Mouse (Mus musculus): Measurements from ENCODE around the gene Ccdc50. TPM values are rescaled to one million over a fixed set of nuclear protein-coding genes. Genes with fewer than 3 reads are reported as not detected.

The Ccdc50 gene
- polyA plus RNA-seq, 1 experiment from 2014 or later: 48.4 TPM

DNA sequence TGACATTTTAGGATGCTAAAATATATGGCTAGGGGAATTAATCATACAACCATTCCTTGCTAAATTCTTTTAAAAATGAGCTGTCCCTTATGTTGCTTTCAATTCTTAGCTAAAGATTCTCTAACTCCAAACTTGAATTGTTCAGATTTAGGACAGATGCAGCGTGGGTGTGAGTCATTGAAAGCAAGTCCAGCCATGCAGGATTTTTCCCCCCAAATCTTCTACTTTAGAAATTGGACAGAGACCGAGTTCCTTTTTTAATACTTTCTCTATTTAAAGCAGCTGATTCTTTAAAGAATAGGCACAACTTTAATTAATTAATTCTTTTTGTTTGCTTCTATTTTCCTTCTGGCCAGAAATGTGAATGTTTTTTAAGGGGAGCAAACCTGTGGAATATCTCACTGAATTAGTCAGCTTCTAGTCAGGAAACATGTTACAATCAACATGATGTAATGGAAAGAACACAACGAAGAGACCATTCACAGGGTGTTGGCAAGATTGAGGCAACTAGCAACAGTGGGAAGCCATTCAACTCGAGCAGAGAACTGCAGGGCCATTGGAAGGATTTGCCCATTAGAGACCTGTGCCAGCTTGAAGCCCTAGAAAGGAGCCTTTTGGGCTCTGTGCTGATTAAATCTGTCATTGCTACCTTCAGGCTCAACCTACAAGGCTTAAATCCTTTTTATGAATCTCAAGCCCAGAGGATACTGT lies 3.6 kb upstream of the Ccdc50 start:
- Histone ChIP-seq H3K9me3 (no peaks in the 10 kb centered on the region), H3K4me3 (no peak overlapping the region), H3K9ac (no peak overlapping the region), H3K27me3 (replicated peaks) (no peaks in the 10 kb centered on the region), H3K4me1 (peaks cover 10% of the 10 kb centered on the region), H3K4me2 (no peak overlapping the region), H3K36me3 (replicated peaks) (no peaks in the 10 kb centered on the region), H3K27ac (no peak overlapping the region)
- WGBS: 60% methylated on average over 4 of the region's 4 CpGs
- ATAC-seq (replicated peaks): no peak

- no peak for ATAC-seq (replicated peaks)
These were observed 3.0 kb upstream of the Ccdc50 start for GRCm38 (mm10) chr16:27385649-27386048.

GRCm38 (mm10) chr16:27386850-27387407 lies 1.7 kb upstream of the Ccdc50 start:
- no peaks in the 10 kb centered on the region for H3K9me3 ChIP-seq
- no peak for ATAC-seq (replicated peaks)
- no peaks in the 10 kb centered on the region for H3K27me3 ChIP-seq (replicated peaks)
- no peak overlapping the region for H3K4me3 ChIP-seq
- WGBS: 83% methylated on average over 4 of the region's 4 CpGs
- H3K4me2 ChIP-seq: no peak overlapping the region
- no peak overlapping the region for H3K27ac ChIP-seq
- peaks cover 27% of the 10 kb centered on the region for H3K4me1 ChIP-seq
- H3K9ac ChIP-seq: no peak overlapping the region
- no peaks in the 10 kb centered on the region for H3K36me3 ChIP-seq (replicated peaks)

More at GRCm38 (mm10) chr16:27385649-27386048, 3.0 kb upstream of the Ccdc50 start:
- WGBS: 84% methylated on average over 1 of the region's 1 CpGs
- Histone ChIP-seq H3K27ac (no peak overlapping the region), H3K9ac (no peak overlapping the region), H3K4me3 (no peak overlapping the region), H3K9me3 (no peaks in the 10 kb centered on the region), H3K4me2 (no peak overlapping the region), H3K36me3 (replicated peaks) (no peaks in the 10 kb centered on the region), H3K4me1 (peaks cover 16% of the 10 kb centered on the region), H3K27me3 (replicated peaks) (no peaks in the 10 kb centered on the region)

- ATAC-seq (replicated peaks): peak; percentile 6; the same call in 1 of the 2 replicates
- peak overlapping the region; percentile 90 for H3K9ac ChIP-seq
- 40% methylated on average over 12 of the region's 12 CpGs for WGBS
- peak overlapping the region; percentile 76 for H3K4me2 ChIP-seq
- H3K4me1 ChIP-seq: peaks cover 33% of the 10 kb centered on the region
- peak overlapping the region; percentile 81 for H3K4me3 ChIP-seq
- H3K36me3 ChIP-seq (replicated peaks): no peaks in the 10 kb centered on the region
- H3K9me3 ChIP-seq: no peaks in the 10 kb centered on the region
- no peaks in the 10 kb centered on the region for H3K27me3 ChIP-seq (replicated peaks)
- peak overlapping the region; percentile 96 for H3K27ac ChIP-seq
These were observed 746 bp upstream of the Ccdc50 start for GRCm38 (mm10) chr16:27387634-27388611.

- Histone ChIP-seq H3K27ac (peak overlapping the region; percentile 96), H3K4me1 (peaks cover 33% of the 10 kb centered on the region), H3K36me3 (replicated peaks) (no peaks in the 10 kb centered on the region), H3K4me2 (peak overlapping the region; percentile 76), H3K4me3 (peak overlapping the region; percentile 81), H3K9ac (peak overlapping the region; percentile 90), H3K27me3 (replicated peaks) (no peaks in the 10 kb centered on the region), H3K9me3 (no peaks in the 10 kb centered on the region)
- peak; percentile 40 for ATAC-seq (replicated peaks)
- 21% methylated on average over 7 of the region's 7 CpGs for WGBS
These were observed 1.0 kb downstream of the Ccdc50 start for GRCm38 (mm10) chr16:27389534-27390282.

GRCm38 (mm10) chr16:27390306-27390705 lies 1.6 kb downstream of the Ccdc50 start:
- Histone ChIP-seq H3K9ac (no peak overlapping the region), H3K4me3 (peak overlapping the region; percentile 81), H3K9me3 (no peaks in the 10 kb centered on the region), H3K27ac (no peak overlapping the region), H3K4me1 (peaks cover 33% of the 10 kb centered on the region), H3K36me3 (replicated peaks) (no peaks in the 10 kb centered on the region), H3K4me2 (peak overlapping the region; percentile 76), H3K27me3 (replicated peaks) (no peaks in the 10 kb centered on the region)
- WGBS: 89% methylated on average over 4 of the region's 4 CpGs
- ATAC-seq (replicated peaks): no peak

GRCm38 (mm10) chr16:27391845-27392244 lies 3.2 kb downstream of the Ccdc50 start:
- Histone ChIP-seq H3K27ac (no peak overlapping the region), H3K4me1 (peaks cover 33% of the 10 kb centered on the region), H3K27me3 (replicated peaks) (no peaks in the 10 kb centered on the region), H3K9ac (no peak overlapping the region), H3K4me2 (no peak overlapping the region; the same call in 1 of the 2 replicates), H3K36me3 (replicated peaks) (0 out of 2 replicates have a peak, but pooled peaks cover 3% of the 10 kb centered on the region), H3K9me3 (no peaks in the 10 kb centered on the region), H3K4me3 (no peak overlapping the region)
- 90% methylated on average over 2 of the region's 2 CpGs for WGBS
- ATAC-seq (replicated peaks): no peak

- H3K9me3 ChIP-seq: no peaks in the 10 kb centered on the region
- no peak overlapping the region for H3K9ac ChIP-seq
- 96% methylated on average over 4 of the region's 4 CpGs for whole genome bisulfite sequencing
- no peak overlapping the region for H3K4me3 ChIP-seq
- peaks cover 19% of the 10 kb centered on the region for H3K4me1 ChIP-seq
- no peak overlapping the region for H3K4me2 ChIP-seq
- H3K36me3 ChIP-seq (replicated peaks): 0 out of 2 replicates have a peak, but pooled peaks cover 3% of the 10 kb centered on the region
- no peaks in the 10 kb centered on the region for H3K27me3 ChIP-seq (replicated peaks)
- ATAC-seq (replicated peaks): no peak
- no peak overlapping the region for H3K27ac ChIP-seq
These were observed 6.8 kb downstream of the Ccdc50 start for GRCm38 (mm10) chr16:27395251-27396037.

DNA sequence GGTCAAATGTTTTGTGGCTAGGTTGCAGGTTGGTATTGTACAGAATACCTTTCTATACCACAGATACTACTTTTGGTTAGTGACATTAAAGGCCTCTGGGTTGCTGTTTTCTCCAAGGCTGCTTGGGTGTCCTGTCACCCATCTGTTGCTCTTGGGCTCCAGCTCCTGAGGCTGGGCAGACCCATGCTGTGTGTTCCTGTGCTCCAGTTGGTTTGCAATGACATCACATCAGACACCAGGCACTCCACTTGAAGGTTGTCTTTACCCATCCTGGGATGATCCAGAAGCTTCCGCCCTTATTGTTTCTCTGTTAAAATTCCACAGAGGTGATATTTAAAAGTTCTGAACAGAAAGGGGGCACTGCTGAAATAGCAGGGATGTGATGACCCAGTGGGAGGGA lies 8.3 kb downstream of the Ccdc50 start:
- ATAC-seq (replicated peaks): no peak
- Histone ChIP-seq H3K36me3 (replicated peaks) (0 out of 2 replicates have a peak, but pooled peaks cover 3% of the 10 kb centered on the region), H3K27ac (no peak overlapping the region), H3K9me3 (no peaks in the 10 kb centered on the region), H3K4me2 (no peak overlapping the region), H3K4me3 (no peak overlapping the region), H3K27me3 (replicated peaks) (no peaks in the 10 kb centered on the region), H3K9ac (no peak overlapping the region), H3K4me1 (peaks cover 5% of the 10 kb centered on the region)
- 100% methylated on average over 1 of the region's 1 CpGs for WGBS

GRCm38 (mm10) chr16:27399026-27399718 lies 10.5 kb downstream of the Ccdc50 start:
- H3K4me3 ChIP-seq: no peak overlapping the region
- no peak for ATAC-seq (replicated peaks)
- H3K36me3 ChIP-seq (replicated peaks): 0 out of 2 replicates have a peak, but pooled peaks cover 3% of the 10 kb centered on the region
- 96% methylated on average over 3 of the region's 3 CpGs for WGBS
- no peaks in the 10 kb centered on the region for H3K4me1 ChIP-seq
- H3K9me3 ChIP-seq: no peaks in the 10 kb centered on the region
- no peak overlapping the region for H3K9ac ChIP-seq
- H3K4me2 ChIP-seq: no peak overlapping the region
- no peaks in the 10 kb centered on the region for H3K27me3 ChIP-seq (replicated peaks)
- no peak overlapping the region for H3K27ac ChIP-seq

Data from midbrain, embryonic 15.5 days (tissue).